Mouse (Mus musculus): ENCODE measurements around the gene Gm20824.
"Not testable (repeated sequence)": the region's sequence is repeated elsewhere in the genome, so short reads cannot be mapped to it uniquely, and the experiment has no call there.

Gm20824 gene

DNA sequence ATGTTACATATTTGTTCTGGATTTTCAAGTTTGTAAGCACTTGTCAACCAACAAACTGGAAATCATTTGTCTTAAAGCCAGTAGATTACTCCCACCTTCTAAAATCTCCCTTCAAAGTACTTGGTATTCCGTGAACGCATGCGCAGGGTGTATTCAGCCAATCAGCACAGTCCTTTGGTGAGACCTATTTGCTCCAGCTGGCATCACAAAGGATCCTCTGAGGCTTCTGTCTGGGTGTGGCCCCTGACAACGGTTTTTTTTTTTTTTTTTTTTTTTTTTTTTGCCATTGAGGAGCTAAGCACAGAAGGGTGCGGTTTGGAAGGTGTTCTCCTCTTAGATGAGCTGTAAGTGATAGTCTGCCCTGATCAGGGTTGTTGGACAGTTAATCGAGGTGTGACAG, at the start of gene Gm20824:
TSS of gene Gm20824 (plus strand) at position 301 of the 400 bp plus-strand sequence.
- DNase-seq (ENCODE audit: low spot score) = not testable (repeated sequence)

All from spleen, adult 12 weeks (tissue).